Mouse (Mus musculus): ENCODE measurements around the gene F8.

DNA sequence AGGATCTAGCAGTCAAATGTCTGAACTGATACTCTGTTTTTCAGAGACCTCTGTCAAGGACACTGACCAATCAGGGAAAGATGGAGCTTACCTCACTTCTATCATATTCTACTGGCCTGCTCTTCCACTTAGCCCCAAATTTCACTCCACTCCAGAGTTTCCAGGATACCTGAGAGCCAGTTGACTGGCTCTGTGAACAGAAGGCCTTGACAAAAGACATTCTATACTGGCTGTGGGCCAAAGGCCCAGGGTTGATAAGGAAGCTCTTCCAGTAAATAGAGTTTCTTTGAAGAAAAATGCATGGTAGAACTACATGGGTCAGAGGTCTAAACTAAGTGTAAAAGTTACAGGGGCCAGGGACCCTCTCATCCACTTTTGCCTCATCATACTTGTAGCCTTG is 12.2 kb downstream of the F8 start:
- TF ChIP-seq EP300 (IDR thresholded peaks at IDR 0.05; ENCODE audit: low read depth): no peak
- TF ChIP-seq CTCF (IDR thresholded peaks at IDR 0.05; ENCODE audit: low read depth): no peak
